Comparison of ENCODE assay signal across 9 mouse cellular contexts in the genomic region with DNA sequence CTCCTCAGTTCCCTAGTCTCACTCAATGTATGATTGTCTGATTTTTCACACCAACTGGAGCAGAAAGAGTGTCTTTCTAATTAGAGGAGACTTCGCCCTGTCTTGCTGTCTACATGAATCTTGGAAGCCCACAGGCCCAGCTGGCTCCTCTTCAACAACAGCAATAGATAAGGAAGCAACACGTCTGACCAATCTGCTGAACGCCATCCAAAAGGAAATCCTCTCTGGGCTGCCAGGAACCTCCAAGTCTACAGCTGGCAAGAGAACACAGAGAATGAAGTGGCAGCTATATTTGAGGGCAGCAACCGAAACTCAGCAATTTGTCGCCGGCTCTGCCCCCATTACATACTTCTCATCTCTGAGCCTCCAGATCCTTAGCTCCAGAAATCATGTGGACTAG.
A peak's percentile ranks its signal among the peaks of the same experiment; 100 is the strongest.
DNase-seq lines count a peak whose midpoint lies in the region; ATAC-seq and TF ChIP-seq lines count a peak whose summit lies in the region.
"Had no signal": no experiment of that assay in that cellular context is flagged by ENCODE, and none has a peak within 500 bp of the region (broad histone marks: within the 10 kb centered on the region; RNA-seq: fewer than 3 reads in every experiment).

No protein-coding gene starts in this region.

- no peak overlapping the region for H3K27ac ChIP-seq in forebrain, embryonic 14.5 days (ENCODE audit: low read depth, low read length)
- no peak overlapping the region for H3K27ac ChIP-seq in forebrain, embryonic 16.5 days (ENCODE audit: low read length)
- no peak overlapping the region for H3K27ac ChIP-seq in heart, embryonic 14.5 days (replicated peaks in 1 of 2; ENCODE audit: control insufficient read depth in 1 of 2, insufficient read depth in 1 of 2, low read depth in 2 of 2, low read length in 2 of 2)
- no peak overlapping the region; the same call in 1 of the 2 replicates for H3K27ac ChIP-seq in lung, embryonic 14.5 days (ENCODE audit: low read depth)
- H3K27ac ChIP-seq: forebrain, embryonic 13.5 days had no signal

- no peaks in the 10 kb centered on the region for H3K9me3 ChIP-seq in forebrain, embryonic 14.5 days (replicated peaks; ENCODE audit: control insufficient read depth, low read length)
- no peaks in the 10 kb centered on the region for H3K9me3 ChIP-seq in forebrain, embryonic 16.5 days (ENCODE audit: control insufficient read depth, low read length)
- H3K9me3 ChIP-seq in heart, embryonic 14.5 days (ENCODE audit: control insufficient read depth, low read length) = no peaks in the 10 kb centered on the region
- no peaks in the 10 kb centered on the region for H3K9me3 ChIP-seq in lung, embryonic 14.5 days (ENCODE audit: low read depth, low read length)
- H3K9me3 ChIP-seq: forebrain, embryonic 13.5 days had no signal

- no peaks in the 10 kb centered on the region for H3K4me1 ChIP-seq in forebrain, embryonic 14.5 days (ENCODE audit: control insufficient read depth, insufficient read depth, low read length)
- no peaks in the 10 kb centered on the region for H3K4me1 ChIP-seq in forebrain, embryonic 16.5 days (replicated peaks; ENCODE audit: control insufficient read depth, insufficient read depth, low read length)
- H3K4me1 ChIP-seq in heart, embryonic 14.5 days (ENCODE audit: control insufficient read depth in 2 of 2, insufficient read depth in 2 of 2, low read length in 2 of 2) = peaks cover 2 to 12% of the 10 kb centered on the region in 2 experiments; a peak in 3 of 4 replicates
- H3K4me1 ChIP-seq in lung, embryonic 14.5 days (ENCODE audit: insufficient read depth) = 0 out of 2 replicates have a peak, but pooled peaks cover 5% of the 10 kb centered on the region
- H3K4me1 ChIP-seq: forebrain, embryonic 13.5 days had no signal

- H3K4me3 ChIP-seq in forebrain, embryonic 14.5 days (ENCODE audit: low read depth, low read length) = no peak overlapping the region
- H3K4me3 ChIP-seq in forebrain, embryonic 16.5 days (replicated peaks; ENCODE audit: low read length) = no peak overlapping the region
- H3K4me3 ChIP-seq in heart, embryonic 14.5 days (ENCODE audit: control insufficient read depth in 1 of 2, insufficient read depth in 1 of 2, low read depth in 1 of 2, low read length in 2 of 2) = no peak overlapping the region
- H3K4me3 ChIP-seq in lung, embryonic 14.5 days (ENCODE audit: low read depth, low read length) = no peak overlapping the region
- H3K4me3 ChIP-seq: forebrain, embryonic 13.5 days had no signal

- 66% methylated on average over 6 of the region's 6 CpGs for WGBS in forebrain, embryonic 14.5 days
- WGBS in forebrain, embryonic 16.5 days = 62% methylated on average over 6 of the region's 6 CpGs
- WGBS in heart, embryonic 14.5 days = 18% methylated on average over 6 of the region's 6 CpGs
- WGBS in lung, embryonic 14.5 days = 25% methylated on average over 6 of the region's 6 CpGs

- no peaks in the 10 kb centered on the region for H3K36me3 ChIP-seq in forebrain, embryonic 14.5 days (ENCODE audit: control insufficient read depth, insufficient read depth, low read length)
- H3K36me3 ChIP-seq in forebrain, embryonic 16.5 days (ENCODE audit: control insufficient read depth, insufficient read depth) = no peaks in the 10 kb centered on the region
- no peaks in the 10 kb centered on the region for H3K36me3 ChIP-seq in heart, embryonic 14.5 days (ENCODE audit: control insufficient read depth, insufficient read depth, low read length)
- no peaks in the 10 kb centered on the region for H3K36me3 ChIP-seq in lung, embryonic 14.5 days (ENCODE audit: insufficient read depth)

- H3K27me3 ChIP-seq in forebrain, embryonic 14.5 days (replicated peaks; ENCODE audit: control insufficient read depth, insufficient read depth, low read length) = no peaks in the 10 kb centered on the region
- no peaks in the 10 kb centered on the region for H3K27me3 ChIP-seq in forebrain, embryonic 16.5 days (replicated peaks; ENCODE audit: control insufficient read depth, insufficient read depth, low read length)
- no peaks in the 10 kb centered on the region for H3K27me3 ChIP-seq in heart, embryonic 14.5 days (ENCODE audit: control insufficient read depth, insufficient read depth, low read length)
- no peaks in the 10 kb centered on the region for H3K27me3 ChIP-seq in lung, embryonic 14.5 days (ENCODE audit: insufficient read depth, low read length)
- H3K27me3 ChIP-seq: forebrain, embryonic 13.5 days had no signal

- H3K9ac ChIP-seq in forebrain, embryonic 14.5 days (ENCODE audit: low read length) = no peak overlapping the region
- H3K9ac ChIP-seq in forebrain, embryonic 16.5 days (replicated peaks; ENCODE audit: low read depth, low read length) = no peak overlapping the region
- no peak overlapping the region for H3K9ac ChIP-seq in heart, embryonic 14.5 days (ENCODE audit: low read length)
- no peak overlapping the region for H3K9ac ChIP-seq in lung, embryonic 14.5 days
- H3K9ac ChIP-seq: forebrain, embryonic 13.5 days had no signal

- no peak overlapping the region for H3K4me2 ChIP-seq in forebrain, embryonic 14.5 days (ENCODE audit: low read length)
- no peak overlapping the region for H3K4me2 ChIP-seq in forebrain, embryonic 16.5 days (ENCODE audit: low read length)
- H3K4me2 ChIP-seq in heart, embryonic 14.5 days (ENCODE audit: low read length) = 0 out of 2 replicates have a peak overlapping the region, but pooled peaks have one; percentile 5
- no peak overlapping the region for H3K4me2 ChIP-seq in lung, embryonic 14.5 days
- H3K4me2 ChIP-seq: forebrain, embryonic 13.5 days had no signal

- no peak; the same call in 1 of the 2 replicates for ATAC-seq in forebrain, embryonic 14.5 days
- ATAC-seq in forebrain, embryonic 16.5 days = no peak
- ATAC-seq in heart, embryonic 14.5 days (ENCODE audit: insufficient number of reproducible peaks, insufficient read depth, low FRiP score, low read depth) = peak; percentile 50; the same call in 1 of the 2 replicates
- ATAC-seq in lung, embryonic 14.5 days (ENCODE audit: insufficient read depth) = peak; percentile 88
- ATAC-seq: forebrain, embryonic 13.5 days had no signal

- DNase-seq in forebrain, embryonic 14.5 days (ENCODE audit: low spot score) = peak; percentile 69
- DNase-seq in adipocyte (ENCODE audit: low spot score) = peak; percentile 36
- DNase-seq in lung, embryonic 14.5 days = peak; percentile 93
- DNase-seq in gastrocnemius, postnatal 4 days (ENCODE audit: low spot score in 2 of 2) = no peak
- no peak for DNase-seq in thymus, postnatal 4 days
- no peak for DNase-seq in layer of hippocampus, adult 9-10 months (ENCODE audit: low spot score)

- no peak for TF ChIP-seq CTCF in lung, embryonic 14.5 days (IDR thresholded peaks at IDR 0.05; ENCODE audit: low read depth)

Comparison
In these comparisons a context has a peak if more than half of its experiments do, and no peak if none do; other contexts are left out.
1. ATAC-seq: peak in heart, embryonic 14.5 days (single experiment) and lung, embryonic 14.5 days (single experiment); none in forebrain, embryonic 14.5 days (single experiment) and forebrain, embryonic 16.5 days (single experiment).
2. DNase-seq: peak in forebrain, embryonic 14.5 days (single experiment), adipocyte (single experiment) and lung, embryonic 14.5 days (single experiment); none in gastrocnemius, postnatal 4 days (0 of 2), thymus, postnatal 4 days (single experiment) and layer of hippocampus, adult 9-10 months (single experiment).